Mouse (Mus musculus) cerebellum, postnatal 10 days (tissue): ENCODE data around the gene Kdm2b.
A peak's percentile ranks its signal among the peaks of the same experiment; 100 is the strongest.

Source experiments
- DNase-seq, 2 experiments: peaks; one replicate each; pipeline ENCODE4 v3.0.0; 2021; ENCODE audit warnings: mixed read lengths in 2 of 2

Kdm2b gene

GRCm38 (mm10) chr5:122832996-122833395 is 156.6 kb downstream of the Kdm2b start:
- no peak for DNase-seq

DNA sequence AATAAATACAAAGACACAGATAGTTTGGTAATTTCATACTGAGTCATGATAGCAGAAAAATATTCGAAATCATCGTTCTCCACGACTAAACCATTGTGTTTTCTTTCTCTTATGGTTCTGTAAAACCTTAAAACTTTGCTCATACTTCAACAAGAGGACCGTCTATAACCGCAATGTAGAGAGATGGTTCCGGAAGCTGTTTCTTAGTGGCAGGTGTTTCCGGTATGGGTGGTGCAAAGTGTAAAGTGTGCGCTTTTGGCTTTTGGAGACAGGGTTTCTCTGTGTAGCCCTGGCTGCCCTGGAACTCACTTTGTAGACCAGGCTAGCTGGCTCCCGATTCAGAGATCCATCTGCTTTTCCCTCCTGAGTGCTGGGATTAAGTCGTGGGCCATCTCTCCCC is 157.1 kb downstream of the Kdm2b start:
- DNase-seq: no peak

- DNase-seq: no peak
Measured at GRCm38 (mm10) chr5:122825099-122825498, 164.5 kb downstream of the Kdm2b start.

DNA sequence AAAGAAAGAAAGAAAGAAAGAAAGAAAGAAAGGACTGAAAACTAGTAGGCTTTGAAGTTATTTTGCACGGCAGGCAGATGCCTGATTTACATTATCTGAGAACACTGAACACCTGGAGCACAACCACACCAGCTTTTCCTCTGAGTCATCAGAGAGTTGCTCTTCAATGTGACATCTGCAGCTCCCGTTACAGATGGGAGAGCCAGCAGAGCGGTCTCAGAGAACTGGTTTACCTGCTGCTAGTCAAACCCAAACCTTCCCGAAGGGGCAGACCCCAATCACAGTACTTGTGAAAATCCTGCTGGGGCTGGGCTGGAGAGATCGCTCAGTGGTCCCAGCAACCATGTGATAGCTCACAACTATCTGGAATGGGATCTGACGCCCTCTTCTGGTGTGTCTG is 165.2 kb downstream of the Kdm2b start:
- no peak for DNase-seq

DNA sequence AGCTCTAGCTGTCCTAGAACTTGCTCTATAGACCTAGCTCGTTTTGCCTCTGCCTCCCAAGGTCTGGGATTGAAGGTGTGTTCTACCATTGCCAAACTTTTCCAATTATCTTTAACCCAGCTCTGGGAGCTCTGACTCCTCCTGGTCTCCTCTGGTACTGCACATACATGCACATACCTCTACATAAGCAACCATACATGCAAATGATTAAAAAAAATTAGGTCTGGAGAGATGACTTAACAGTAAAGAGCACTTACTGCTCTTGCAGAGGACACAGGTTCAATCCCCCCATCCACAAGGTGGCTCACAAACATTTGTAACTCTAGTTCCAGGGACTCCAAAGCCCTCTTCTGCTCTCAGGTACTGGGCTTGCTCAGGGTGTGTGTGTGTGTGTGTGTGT is 165.6 kb downstream of the Kdm2b start:
- DNase-seq: no peak

DNA sequence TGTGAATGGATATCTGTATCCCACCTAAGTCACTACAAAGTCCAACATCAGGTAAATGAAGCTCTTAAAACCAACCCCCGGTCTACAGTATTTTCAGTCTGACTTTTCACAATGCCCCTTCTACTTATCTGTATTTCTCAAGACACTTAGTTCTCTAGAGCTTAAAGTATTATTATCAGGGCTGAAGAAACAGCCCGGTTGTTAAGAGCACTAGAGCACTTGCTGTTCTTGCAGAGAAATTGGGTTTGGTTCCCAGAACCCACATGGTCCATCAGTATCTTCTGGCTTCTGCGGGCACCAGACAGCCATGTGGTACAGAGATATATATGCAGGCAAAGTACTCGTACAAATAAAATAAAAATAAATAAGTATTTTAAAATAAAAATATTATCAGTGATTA is 167.2 kb downstream of the Kdm2b start:
- DNase-seq: no peak

GRCm38 (mm10) chr5:122821524-122821885 is 168.1 kb downstream of the Kdm2b start:
- no peak for DNase-seq

- peak; percentile 94 to 96 for DNase-seq
Measured at GRCm38 (mm10) chr5:122820777-122821523, 168.7 kb downstream of the Kdm2b start, which contains the start of gene Anapc5. TSS of gene Anapc5 (minus strand) at chr5:122821339.
